Mouse (Mus musculus): ENCODE data around the gene Tmco1. TPM values are rescaled to one million over a fixed set of nuclear protein-coding genes. Genes with fewer than 3 reads are reported as not detected.

The Tmco1 gene
- total RNA-seq, 2 experiments from 2014 or later: 70.0 to 78.2 TPM

DNA sequence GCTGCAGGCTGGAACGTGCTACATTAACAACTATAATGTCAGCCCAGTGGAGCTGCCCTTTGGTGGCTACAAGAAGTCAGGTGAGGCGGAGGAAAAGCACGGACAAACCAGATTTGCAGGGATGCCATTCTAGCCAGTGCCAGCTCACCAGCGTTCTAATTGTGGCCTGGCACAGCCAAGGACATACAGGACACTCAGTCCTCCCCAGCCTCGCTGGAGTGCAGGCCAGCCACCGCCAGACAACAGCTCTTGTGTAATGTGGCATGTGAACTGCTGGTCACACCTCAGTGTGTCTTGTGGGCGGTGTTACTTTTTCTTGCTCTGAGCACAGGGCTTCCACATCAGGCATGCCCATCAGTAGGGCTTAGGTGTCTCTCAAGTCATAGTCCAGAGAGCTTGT, 57.6 kb downstream of the Tmco1 start:
- ATAC-seq (replicated peaks; ENCODE audit: low FRiP score, poor library complexity, severe bottlenecking): no peak

DNA sequence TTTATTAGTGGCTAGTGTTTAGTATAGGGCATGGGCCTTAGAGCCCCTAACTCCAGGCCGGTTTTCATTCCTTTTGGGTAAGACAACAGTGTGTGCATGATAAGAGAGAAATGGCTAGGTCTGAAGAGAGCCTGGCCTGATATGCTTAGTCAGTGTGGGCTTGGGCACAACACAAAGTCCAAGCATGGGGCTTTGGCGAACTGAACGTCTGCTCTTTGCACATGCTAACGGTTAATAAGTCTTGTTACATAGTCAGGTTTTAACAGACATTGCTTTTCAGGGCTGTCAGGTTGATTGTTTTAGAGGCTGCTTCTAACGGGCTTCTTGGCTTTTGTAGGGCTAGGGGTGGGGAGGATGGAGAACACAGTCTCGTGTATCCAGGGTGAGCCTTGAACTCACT, 58.4 kb downstream of the Tmco1 start:
- ATAC-seq (replicated peaks; ENCODE audit: low FRiP score, poor library complexity, severe bottlenecking): no peak

DNA sequence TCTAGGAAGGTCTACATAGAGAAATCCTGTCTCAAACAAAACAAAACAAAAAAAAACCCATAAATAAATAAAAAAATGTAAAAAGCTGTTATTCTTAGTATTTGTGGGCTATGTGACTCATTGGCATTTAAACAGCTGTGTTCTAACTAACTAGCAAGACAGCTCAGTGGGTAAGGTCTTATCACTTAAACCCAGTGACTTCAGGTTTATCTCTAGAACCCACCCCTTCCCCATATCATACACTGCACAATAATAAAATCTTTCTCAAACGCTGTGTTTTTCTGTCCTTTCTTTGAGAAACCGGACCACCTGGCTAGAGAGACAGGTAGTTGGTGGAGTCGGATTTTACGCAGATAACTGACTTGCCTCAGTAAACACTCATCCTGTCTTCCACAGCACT, 59.8 kb downstream of the Tmco1 start:
- ATAC-seq (replicated peaks; ENCODE audit: low FRiP score, poor library complexity, severe bottlenecking): peak; percentile 13

DNA sequence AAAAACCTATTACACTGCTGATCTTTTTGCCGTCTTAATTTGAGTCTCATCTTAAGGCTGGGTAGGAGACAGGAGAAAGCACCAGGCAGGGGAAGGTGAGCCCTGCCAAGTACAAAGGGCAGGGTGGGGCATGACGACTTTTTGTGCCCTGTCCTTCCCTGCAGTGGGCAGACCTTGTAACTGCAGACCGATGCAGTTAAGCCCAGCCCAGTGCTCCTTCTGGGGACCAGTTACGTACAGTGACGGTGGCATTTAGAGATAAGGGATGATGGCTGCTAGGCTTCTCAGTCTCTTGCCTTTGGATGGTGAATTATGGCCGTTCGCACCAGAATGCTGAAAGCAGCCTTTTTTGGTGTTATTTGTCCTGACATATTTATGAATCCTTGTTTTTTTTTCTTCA, 60.3 kb downstream of the Tmco1 start:
- ATAC-seq (replicated peaks; ENCODE audit: low FRiP score, poor library complexity, severe bottlenecking): peak; percentile 89

DNA sequence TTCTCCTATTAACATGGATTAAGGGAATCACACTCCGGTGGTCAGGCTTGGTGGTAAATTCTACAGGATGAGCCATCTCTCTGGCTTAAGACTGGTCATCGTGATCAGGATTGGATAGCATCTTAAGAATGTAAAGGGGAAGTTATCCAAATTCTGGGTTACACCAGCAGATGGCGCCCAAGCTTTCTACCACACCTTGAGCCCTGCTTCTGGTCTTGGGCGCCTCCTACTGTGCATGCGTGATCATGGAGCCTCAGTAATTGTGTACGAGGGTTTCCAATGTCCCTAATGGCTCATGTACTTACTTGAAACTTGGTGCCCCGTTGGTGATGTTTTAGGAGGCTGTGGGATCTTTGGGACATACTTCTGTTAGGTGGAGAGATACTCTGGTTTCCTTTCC, 61.7 kb downstream of the Tmco1 start:
- ATAC-seq (replicated peaks; ENCODE audit: low FRiP score, poor library complexity, severe bottlenecking): peak; percentile 73

DNA sequence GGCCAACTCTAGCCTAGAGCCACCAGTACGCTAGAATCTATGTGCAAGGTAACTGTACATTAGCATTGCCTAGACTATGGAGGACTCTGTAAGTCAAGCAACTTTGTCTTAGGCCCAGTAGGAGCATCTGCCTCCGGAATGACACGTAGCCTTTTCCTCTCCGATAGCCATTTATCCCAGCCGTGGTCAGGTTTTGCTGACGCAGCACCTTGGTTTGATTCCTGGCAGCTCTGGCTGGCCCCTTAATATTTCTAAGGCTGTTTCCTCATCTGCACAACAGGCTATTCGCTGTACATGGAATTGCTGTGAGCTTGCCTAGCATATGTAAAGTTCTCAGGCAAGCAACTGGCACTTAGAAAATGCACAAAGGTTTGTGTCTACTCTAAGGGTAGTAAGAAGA, 64.6 kb downstream of the Tmco1 start:
- ATAC-seq (replicated peaks; ENCODE audit: low FRiP score, poor library complexity, severe bottlenecking): no peak

DNA sequence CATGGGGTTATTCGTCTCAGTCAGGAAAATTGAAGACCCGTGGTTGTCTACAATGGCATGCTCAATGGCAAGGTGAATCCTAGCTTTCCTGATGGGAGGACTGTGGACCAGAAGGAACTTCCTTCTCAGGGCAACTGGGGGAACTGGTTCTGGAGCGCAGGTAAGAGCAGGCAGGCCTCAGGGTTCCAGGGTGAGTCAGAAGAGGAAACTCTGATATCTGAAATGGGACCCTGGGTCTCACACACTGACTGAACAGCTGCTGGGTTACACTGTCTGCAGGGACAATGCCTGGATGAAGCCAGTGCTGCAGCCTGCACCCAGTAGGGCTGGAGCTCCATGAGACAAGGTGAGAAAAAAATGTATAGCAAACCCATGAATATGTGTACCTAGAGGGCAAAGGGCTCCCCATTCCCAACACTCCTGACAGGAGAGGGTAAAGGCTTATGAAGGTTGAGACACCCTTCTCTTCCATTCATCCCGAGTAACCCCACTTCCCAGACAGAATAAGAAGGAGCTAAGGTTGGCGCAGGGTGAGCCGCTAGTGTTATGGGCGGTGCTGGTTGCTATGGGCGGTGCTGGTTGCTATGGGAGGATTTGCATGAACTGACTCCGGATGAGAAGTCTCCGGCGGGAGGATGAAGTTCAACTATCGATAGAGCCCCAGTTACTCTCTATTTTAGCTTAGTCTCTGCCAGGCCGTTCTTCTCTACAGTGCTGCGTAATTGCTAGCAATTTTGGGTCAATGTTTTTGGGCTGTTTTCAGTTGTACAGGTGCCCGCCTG, 66.0 kb downstream of the Tmco1 start:
- ATAC-seq (replicated peaks; ENCODE audit: low FRiP score, poor library complexity, severe bottlenecking): peak; percentile 76

DNA sequence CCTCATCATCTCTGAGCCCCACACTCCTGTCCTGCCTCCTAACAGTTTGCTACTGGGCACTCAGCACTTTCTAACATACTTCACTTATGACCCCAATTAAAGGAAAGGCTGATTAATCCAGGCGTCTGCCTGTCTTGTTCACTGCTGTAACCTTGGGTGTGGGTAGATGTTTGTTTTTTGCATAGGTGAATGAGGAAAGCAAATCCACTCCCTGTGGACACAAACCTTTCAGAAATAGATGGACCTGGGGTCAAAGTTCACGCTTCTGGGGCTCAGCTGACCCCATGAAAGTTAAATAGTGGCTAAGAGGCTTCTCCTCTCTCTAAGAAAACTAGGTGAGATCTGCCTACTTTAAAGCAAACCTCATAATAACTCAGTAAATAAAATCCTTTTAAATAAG, 66.8 kb downstream of the Tmco1 start:
- no peak for ATAC-seq (replicated peaks; ENCODE audit: low FRiP score, poor library complexity, severe bottlenecking)

DNA sequence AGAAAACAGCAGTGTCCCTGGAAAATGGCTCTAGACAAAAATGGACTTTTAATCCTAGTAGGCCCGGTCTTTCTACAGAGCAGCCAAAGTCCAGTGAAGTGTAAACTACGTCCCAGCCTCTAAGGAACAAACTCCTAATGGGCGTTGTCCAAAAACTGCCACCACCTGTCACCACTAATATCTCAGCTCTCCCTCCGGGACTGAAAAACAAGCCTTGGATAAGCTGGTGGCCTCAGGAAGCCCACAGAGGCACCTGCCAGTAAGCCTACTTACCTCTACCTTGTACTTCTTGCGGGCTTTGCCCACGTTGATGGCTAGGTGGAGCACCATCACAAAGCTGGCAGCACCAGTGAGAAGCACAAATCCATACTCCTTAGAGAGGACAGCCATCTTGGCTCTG, 69.8 kb downstream of the Tmco1 start:
- no peak for ATAC-seq (replicated peaks; ENCODE audit: low FRiP score, poor library complexity, severe bottlenecking)

DNA sequence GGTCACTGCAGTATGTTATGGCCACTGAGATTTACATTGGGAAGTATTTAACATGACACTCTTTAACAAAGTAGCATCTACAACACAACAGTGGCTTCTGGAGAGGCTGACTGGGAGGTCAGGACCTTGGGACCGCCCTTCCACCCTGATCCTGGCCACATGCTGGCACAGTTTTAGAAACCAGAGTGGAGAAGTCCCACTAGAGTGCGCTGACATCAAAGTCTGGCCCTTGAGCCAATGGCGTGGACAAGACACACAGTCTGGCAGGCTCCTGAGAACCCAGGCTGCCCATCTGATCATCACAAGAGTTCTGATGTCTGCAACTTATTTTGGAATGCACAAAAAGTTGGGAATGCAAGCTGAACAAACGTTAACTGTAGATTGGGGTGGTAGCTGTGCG, 71.6 kb downstream of the Tmco1 start:
- no peak for ATAC-seq (replicated peaks; ENCODE audit: low FRiP score, poor library complexity, severe bottlenecking)

DNA sequence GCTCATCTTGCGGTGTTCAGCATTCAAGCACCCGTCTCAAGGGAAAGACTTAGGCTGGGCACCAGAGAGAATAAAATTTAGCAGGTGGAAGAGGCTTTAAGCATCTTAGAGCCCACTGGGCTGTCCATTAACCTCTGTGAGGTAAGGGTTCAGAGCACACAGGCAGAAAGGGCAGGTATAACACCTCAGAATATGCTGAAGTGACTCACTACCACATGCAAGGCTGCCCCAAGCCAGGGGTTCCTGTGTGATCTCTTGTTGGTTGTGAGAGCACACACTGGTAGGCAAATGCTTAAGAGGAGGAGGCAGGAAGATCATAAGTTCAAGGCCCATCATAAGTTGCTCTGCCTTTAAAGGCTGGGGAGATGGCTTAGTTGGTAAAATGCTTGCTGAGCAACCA, 72.0 kb downstream of the Tmco1 start:
- no peak for ATAC-seq (replicated peaks; ENCODE audit: low FRiP score, poor library complexity, severe bottlenecking)

DNA sequence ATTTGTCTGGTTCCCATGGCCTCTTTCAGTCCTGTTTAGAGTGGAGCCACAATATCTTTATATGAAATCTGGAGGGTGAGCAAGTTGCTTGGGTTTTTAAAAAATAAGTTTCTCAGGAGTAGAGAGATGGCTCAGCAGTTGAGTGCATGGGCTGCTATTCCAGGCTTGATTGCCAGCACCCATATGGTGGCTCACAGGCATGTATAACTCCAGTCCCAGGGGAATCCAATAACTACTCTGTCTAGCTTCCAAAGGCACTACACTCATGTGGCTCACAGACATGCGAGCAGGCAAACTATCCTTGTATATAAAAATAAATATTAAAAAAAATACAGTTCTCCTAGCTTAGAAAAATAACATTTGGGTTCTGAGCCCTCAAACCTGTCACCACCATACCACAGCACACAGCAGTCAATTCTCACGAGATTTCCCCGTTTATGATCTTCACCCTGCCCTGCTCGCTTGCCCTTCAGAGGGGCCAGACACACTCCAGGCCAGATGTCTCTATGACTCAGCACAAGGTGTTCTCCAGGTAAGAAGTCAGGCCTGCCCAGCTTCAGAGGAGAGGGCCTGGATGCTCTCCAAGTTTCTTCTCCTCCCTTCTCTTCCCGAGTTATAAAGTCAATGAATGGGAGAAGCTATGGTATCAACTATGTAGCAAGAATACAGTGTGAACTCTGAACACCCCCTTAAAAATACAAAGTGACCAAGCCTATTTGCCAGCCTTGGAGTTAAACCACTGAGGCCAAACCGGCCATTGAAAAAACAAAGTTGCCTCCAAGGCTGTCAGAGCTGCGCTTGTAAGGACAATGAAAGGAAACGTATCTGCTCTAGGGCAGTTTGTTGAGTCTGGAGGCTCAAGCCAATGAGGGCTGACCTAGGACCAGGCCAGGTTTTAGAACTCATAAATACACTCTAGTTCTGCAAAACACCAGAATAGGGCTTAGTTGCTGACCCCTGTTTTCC, 73.2 kb downstream of the Tmco1 start:
- ATAC-seq (replicated peaks; ENCODE audit: low FRiP score, poor library complexity, severe bottlenecking): no peak

DNA sequence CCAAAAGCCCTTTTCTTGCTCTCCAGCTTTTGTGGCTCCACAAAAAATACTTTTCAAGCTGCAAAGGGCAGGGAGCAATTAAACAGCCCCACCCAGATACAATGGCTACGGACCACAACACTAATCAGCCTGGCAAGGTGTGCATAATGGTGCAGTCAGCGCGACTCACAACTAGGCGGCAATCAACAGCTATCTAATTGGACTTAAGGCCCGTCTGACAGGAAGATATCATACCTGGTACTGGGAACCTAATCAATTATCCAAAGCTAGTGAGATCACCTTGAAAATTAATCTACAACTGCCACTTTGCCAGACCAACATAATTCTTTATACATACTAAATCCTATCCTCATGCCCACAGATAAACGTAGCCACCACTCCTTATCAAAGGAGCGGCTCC, 74.1 kb downstream of the Tmco1 start:
- ATAC-seq (replicated peaks; ENCODE audit: low FRiP score, poor library complexity, severe bottlenecking): no peak

DNA sequence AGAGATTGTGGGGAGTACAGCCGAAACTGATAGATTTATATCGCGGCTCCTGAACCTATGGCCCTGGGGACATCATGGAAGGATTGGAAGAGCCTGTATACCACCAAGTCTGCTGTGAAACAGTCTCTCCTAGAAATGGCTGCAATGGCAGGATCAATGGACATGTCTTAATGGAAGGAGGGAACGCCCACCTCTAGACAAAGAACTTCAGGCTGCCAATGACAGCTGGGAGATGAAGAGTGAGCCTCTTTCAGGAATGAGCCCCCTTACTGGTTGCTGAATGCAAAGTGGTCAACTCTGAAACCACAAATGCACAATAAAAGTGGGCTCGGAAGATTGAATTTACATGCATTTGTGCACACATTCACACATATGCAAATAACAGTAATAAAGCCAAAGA, 74.6 kb downstream of the Tmco1 start:
- no peak for ATAC-seq (replicated peaks; ENCODE audit: low FRiP score, poor library complexity, severe bottlenecking)

DNA sequence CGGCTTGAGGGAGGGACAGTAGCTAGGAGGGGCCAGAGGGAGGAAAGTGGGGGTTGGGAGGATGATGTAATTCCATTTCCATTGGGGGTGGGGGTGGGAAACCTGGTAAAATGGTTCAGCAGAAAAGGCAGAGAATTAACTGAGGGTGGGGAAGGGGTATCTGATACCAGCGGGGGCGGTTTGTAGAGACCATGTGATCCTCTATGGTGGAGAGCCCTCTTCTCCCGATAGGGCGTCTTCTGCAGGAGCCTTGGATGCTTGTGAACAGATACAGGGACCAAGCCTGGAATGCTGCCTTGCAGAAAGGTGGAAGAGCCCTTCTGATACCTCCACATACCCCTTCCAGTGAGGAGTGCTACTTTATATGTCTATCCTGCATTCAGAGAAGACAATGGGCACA, 75.0 kb downstream of the Tmco1 start:
- ATAC-seq (replicated peaks; ENCODE audit: low FRiP score, poor library complexity, severe bottlenecking): no peak

Other genes with a start within 250 kb of the Tmco1 start
- gene Uck2, start 23.1 kb upstream of the Tmco1 start, total RNA-seq (2015; ENCODE audit: low replicate concordance): 17.7 and 24.7 TPM in 2 replicates
- 10.4 and 24.8 TPM in 2 replicates for gene Uck2, start 23.1 kb upstream of the Tmco1 start, total RNA-seq (2017; ENCODE audit: low replicate concordance)
- 13.0 and 20.1 TPM in 2 replicates for gene Aldh9a1, start 41.6 kb downstream of the Tmco1 start, total RNA-seq (2015; ENCODE audit: low replicate concordance)
- 9.4 and 11.8 TPM in 2 replicates for gene Aldh9a1, start 41.6 kb downstream of the Tmco1 start, total RNA-seq (2017; ENCODE audit: low replicate concordance)
- gene Mgst3, start 85.5 kb downstream of the Tmco1 start, total RNA-seq (2015; ENCODE audit: low replicate concordance): 406 and 410 TPM in 2 replicates
- 298 and 328 TPM in 2 replicates for gene Mgst3, start 85.5 kb downstream of the Tmco1 start, total RNA-seq (2017; ENCODE audit: low replicate concordance)
- gene Lrrc52, start 158.4 kb downstream of the Tmco1 start, total RNA-seq (2015; ENCODE audit: low replicate concordance): not detected in 2 replicates
- not detected in 2 replicates for gene Lrrc52, start 158.4 kb downstream of the Tmco1 start, total RNA-seq (2017; ENCODE audit: low replicate concordance)

Measured in erythroid progenitor cell, adult 5-6 weeks (primary cell).